Mouse (Mus musculus) midbrain, postnatal 0 days (tissue): ENCODE data around the gene Ap4s1. TPM values are rescaled to one million over a fixed set of nuclear protein-coding genes. Genes with fewer than 3 reads are reported as not detected.

Experiments
- ATAC-seq: fragments of 200-750 bp; cut with Nextera tagmentation; 2 replicates; pipeline ENCODE4 v1.8.0; 2017; ENCODE audit warnings: moderate number of reproducible peaks, mild to moderate bottlenecking, moderate TSS enrichment, moderate library complexity; ENCODE audit not compliant: low FRiP score
- DNase-seq: peaks from one replicate; pipeline ENCODE4 v3.0.0-alpha.2; 2015; ENCODE audit warnings: low spot score
- H3K27ac ChIP-seq: fragments of 300-500 bp; sonication (generic); 2 replicates; pipeline ENCODE4 v1.5.1; 2014; ENCODE audit warnings: low read depth, mild to moderate bottlenecking, low read length, mixed read lengths
- H3K27me3 ChIP-seq: fragments of 300-500 bp; sonication (generic); 2 replicates; pipeline ENCODE4 v1.6.1; 2014; ENCODE audit warnings: low read length, control low read depth, mixed read lengths; ENCODE audit not compliant: insufficient read depth
- H3K36me3 ChIP-seq: fragments of 300-500 bp; sonication (generic); 2 replicates; pipeline ENCODE4 v1.6.1; 2014; ENCODE audit warnings: low read length, control low read depth, mixed read lengths; ENCODE audit not compliant: insufficient read depth
- H3K4me1 ChIP-seq: fragments of 300-500 bp; sonication (generic); 2 replicates; pipeline ENCODE4 v1.6.1; 2014; ENCODE audit warnings: mild to moderate bottlenecking, control low read depth, antibody characterized with exemption, low read length, mixed read lengths; ENCODE audit not compliant: insufficient read depth
- H3K4me2 ChIP-seq: fragments of 300-500 bp; sonication (generic); 2 replicates; pipeline ENCODE4 v1.6.1; 2014; ENCODE audit warnings: low read depth, mild to moderate bottlenecking, low read length, mixed read lengths; ENCODE audit not compliant: poor library complexity, severe bottlenecking
- H3K4me3 ChIP-seq: fragments of 300-500 bp; sonication (generic); 2 replicates; pipeline ENCODE4 v1.5.1; 2014; ENCODE audit warnings: low read depth, mild to moderate bottlenecking, low read length, moderate library complexity
- H3K9ac ChIP-seq: fragments of 300-500 bp; sonication (generic); replicated peaks from 2 replicates; pipeline ENCODE4 v1.6.1; 2014; ENCODE audit warnings: mild to moderate bottlenecking, low read length, moderate library complexity, mixed read lengths; ENCODE audit not compliant: poor library complexity, severe bottlenecking
- H3K9me3 ChIP-seq: fragments of 300-500 bp; sonication (generic); 2 replicates; pipeline ENCODE4 v1.6.1; 2016; ENCODE audit warnings: low read length, control low read depth
- CTCF ChIP-seq: IDR thresholded peaks from 2 replicates; pipeline ENCODE4 v1.5.1; 2016; ENCODE audit warnings: antibody characterized with exemption, mild to moderate bottlenecking
- WGBS: fragments of 180-500 bp; shearing (Covaris S2); extraction: QIAGEN DNeasy Blood & Tissue Kit; methylation state at CpG from one replicate; pipeline ENCODE4 v1.1.7; 2014; 5-methylcytosine and 5-hydroxymethylcytosine counted together
- polyA plus RNA-seq: library from polyadenylated mRNA; unstranded; fragments of >200 nt; fragmentation: Nextera tagmentation; extraction: Ambion mirVana; gene quantifications from 2 replicates; pipeline ENCODE4 v1.2.1, GENCODE M21; 2015
- total RNA-seq: library from RNA; depleted of rRNA; stranded (reverse); fragments of >200 nt; gene quantifications from 2 replicates; pipeline ENCODE4 v1.2.3, GENCODE M21; 2014

The Ap4s1 gene
- total and polyA plus RNA-seq, 2 experiments from 2014 or later: 39.5 to 74.0 TPM

DNA sequence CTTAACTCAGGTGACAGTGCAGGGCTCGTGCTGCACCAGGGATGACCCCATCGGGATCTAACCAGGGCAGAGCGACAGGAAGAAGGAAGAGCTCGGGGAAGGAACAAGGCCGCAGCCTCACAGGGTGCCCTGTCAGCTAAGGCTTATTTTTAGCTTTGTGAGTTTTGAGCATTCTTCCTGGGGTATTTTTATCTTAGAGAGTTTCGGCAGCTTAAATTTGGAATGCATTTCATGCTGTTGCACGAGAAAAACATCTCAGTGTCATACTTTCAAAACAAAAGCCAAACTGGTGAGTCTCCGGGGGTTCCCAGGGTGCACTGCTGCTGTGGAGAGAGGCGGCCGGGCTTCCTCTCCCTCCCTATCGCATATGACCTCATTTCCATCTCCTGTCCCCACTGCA is 38.2 kb downstream of the Ap4s1 start:
- H3K27ac ChIP-seq: no peak overlapping the region
- ATAC-seq: no peak

DNA sequence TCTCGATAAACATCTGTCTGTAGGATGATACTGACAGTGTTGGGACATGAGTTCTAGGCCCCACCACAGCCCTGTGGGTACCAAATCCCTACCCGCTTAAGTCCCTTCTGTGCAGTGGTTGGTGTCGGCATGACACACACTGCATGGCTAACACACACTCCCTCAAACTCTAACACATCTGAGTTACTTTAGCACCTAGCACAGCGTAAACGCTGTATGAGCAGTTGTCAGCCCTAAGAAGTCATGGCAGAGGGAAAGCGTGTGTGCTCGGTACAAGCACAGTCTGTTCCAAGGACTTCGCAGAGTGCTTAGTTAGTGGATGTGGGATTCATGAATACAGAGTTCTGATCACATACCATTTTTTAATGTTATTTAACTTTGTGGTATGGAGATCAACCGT is 39.0 kb downstream of the Ap4s1 start:
- H3K27me3 ChIP-seq: no peaks in the 10 kb centered on the region
- 0 out of 2 replicates have a peak, but pooled peaks cover 3% of the 10 kb centered on the region for H3K36me3 ChIP-seq
- no peak overlapping the region for H3K27ac ChIP-seq
- ATAC-seq (0 out of 2 replicates have a peak, but pooled peaks have one; percentile 10), DNase-seq (no peak)
- H3K4me1 ChIP-seq: no peaks in the 10 kb centered on the region
- no peaks in the 10 kb centered on the region for H3K9me3 ChIP-seq
- no peak overlapping the region for H3K4me2 ChIP-seq
- TF ChIP-seq CTCF: no peak
- H3K9ac ChIP-seq: no peak overlapping the region
- 93% methylated on average over 9 of the region's 9 CpGs for WGBS
- H3K4me3 ChIP-seq: no peak overlapping the region

More for the DNA sequence above, 38.2 kb downstream of the Ap4s1 start:
- Histone ChIP-seq H3K4me3 (no peak overlapping the region), H3K9ac (no peak overlapping the region), H3K9me3 (no peaks in the 10 kb centered on the region), H3K36me3 (0 out of 2 replicates have a peak, but pooled peaks cover 3% of the 10 kb centered on the region), H3K4me1 (no peaks in the 10 kb centered on the region), H3K27me3 (no peaks in the 10 kb centered on the region), H3K4me2 (no peak overlapping the region)
- no peak for DNase-seq
- TF ChIP-seq CTCF: no peak
- 73% methylated on average over 11 of the region's 11 CpGs for WGBS

DNA sequence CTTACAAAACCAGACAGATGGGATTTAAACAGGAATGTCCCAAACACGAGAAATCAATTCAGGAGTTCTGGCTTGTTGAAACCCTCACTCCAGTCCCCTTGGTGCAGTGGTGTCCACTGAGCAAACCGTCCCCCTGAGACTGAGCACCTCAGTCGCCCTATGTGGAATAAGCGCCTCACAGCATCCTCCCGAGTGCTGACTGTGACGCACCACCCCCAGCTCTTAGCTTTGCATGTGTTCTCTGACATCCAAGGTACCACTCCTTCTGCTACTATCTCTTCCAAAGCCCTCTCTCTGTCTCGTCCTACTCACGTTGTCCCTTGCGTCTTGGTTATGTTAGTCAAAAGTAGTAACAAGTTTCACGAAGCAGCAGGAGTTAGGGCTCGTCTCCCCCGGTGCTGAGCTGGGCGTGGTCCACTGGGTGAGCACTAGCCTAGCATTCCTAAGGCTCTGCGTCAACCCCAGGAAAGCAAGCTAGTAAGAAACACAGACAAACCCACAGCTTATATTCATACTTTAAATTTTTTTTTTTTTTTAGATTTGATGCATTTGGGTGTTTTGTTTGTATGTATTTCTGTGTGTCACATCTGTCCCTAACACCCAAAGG is 43.9 kb downstream of the Ap4s1 start:
- no peak for ATAC-seq
- WGBS: 81% methylated on average over 14 of the region's 14 CpGs
- 0 out of 2 replicates have a peak, but pooled peaks cover 3% of the 10 kb centered on the region for H3K36me3 ChIP-seq
- no peak overlapping the region for H3K4me2 ChIP-seq
- no peak for TF ChIP-seq CTCF
- DNase-seq: no peak
- no peaks in the 10 kb centered on the region for H3K4me1 ChIP-seq
- no peak overlapping the region for H3K4me3 ChIP-seq
- H3K27ac ChIP-seq: no peak overlapping the region
- no peaks in the 10 kb centered on the region for H3K27me3 ChIP-seq
- H3K9ac ChIP-seq: no peak overlapping the region
- H3K9me3 ChIP-seq: no peaks in the 10 kb centered on the region

DNA sequence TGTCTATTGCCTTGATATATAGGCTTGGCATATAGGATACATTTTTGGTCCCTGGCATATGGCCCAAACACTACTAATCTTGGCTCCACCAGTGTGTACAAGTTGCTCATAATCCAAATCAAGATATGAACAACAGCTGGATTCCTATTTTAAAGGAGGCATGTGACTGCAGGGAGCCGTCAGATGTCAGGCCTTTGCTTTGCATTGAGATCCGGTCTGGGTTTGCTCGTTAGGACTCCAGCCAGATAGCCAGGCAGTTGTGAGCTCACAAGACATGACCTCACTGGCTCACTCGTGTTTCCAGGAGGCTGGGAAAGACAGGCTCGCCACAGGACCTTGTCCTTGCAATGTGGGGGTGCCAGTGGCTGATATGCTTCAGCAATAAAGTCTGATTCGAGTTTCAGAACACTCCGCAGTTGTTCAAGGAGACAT is 45.0 kb downstream of the Ap4s1 start:
- DNase-seq (no peak), ATAC-seq (no peak)
- H3K4me2 ChIP-seq: no peak overlapping the region
- no peaks in the 10 kb centered on the region for H3K9me3 ChIP-seq
- no peaks in the 10 kb centered on the region for H3K27me3 ChIP-seq
- H3K36me3 ChIP-seq: 0 out of 2 replicates have a peak, but pooled peaks cover 3% of the 10 kb centered on the region
- H3K9ac ChIP-seq: no peak overlapping the region
- 57% methylated on average over 7 of the region's 7 CpGs for WGBS
- no peak overlapping the region for H3K4me3 ChIP-seq
- H3K27ac ChIP-seq: no peak overlapping the region
- no peak for TF ChIP-seq CTCF
- H3K4me1 ChIP-seq: no peaks in the 10 kb centered on the region

DNA sequence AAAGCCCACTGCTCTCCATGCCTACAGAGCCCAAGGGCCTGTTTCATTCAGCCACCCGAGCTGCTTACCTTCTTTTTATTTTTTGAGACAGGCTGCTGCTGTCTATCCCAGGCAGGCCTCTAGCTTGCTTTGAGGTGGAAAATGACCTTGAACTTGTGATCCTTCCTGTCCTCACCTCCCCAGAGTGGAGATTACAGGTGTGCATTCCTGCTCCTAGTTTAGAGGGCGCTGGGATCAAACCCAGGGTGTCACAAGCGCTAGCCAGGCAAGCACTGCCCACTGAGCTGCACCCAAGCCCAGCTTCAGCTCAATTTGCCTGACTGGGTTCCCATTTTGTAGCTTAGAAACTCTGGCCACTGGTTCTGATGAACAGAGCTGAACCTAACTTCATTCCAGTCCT is 45.5 kb downstream of the Ap4s1 start:
- H3K36me3 ChIP-seq: 0 out of 2 replicates have a peak, but pooled peaks cover 3% of the 10 kb centered on the region
- H3K27ac ChIP-seq: no peak overlapping the region
- H3K4me2 ChIP-seq: no peak overlapping the region
- ATAC-seq (no peak), DNase-seq (no peak)
- no peak overlapping the region for H3K9ac ChIP-seq
- no peaks in the 10 kb centered on the region for H3K27me3 ChIP-seq
- H3K9me3 ChIP-seq: no peaks in the 10 kb centered on the region
- H3K4me3 ChIP-seq: no peak overlapping the region
- no peak for TF ChIP-seq CTCF
- H3K4me1 ChIP-seq: no peaks in the 10 kb centered on the region
- 72% methylated on average over 3 of the region's 3 CpGs for WGBS

DNA sequence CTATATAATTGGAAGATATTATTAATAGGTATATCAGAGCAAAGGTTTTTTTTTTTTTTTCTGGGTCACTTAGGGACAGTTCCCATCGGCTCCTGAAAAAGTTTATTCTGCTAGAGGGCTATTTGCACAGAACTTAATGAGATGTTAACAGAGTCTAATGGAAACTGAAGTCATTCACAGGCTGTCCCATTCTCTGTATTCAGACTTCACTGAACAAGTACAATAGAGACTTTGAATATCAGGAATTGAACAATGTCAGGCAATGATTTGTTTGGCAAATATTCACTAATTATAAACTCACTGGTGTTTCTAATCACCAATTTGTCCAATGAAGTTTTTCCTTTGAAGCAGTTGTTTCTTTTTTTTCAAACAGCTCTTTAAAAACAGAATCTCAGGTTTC is 46.0 kb downstream of the Ap4s1 start:
- 0 out of 2 replicates have a peak, but pooled peaks cover 3% of the 10 kb centered on the region for H3K36me3 ChIP-seq
- DNase-seq (no peak), ATAC-seq (no peak)
- 21% methylated on average over 1 of the region's 1 CpGs for WGBS
- no peak overlapping the region for H3K9ac ChIP-seq
- H3K4me3 ChIP-seq: no peak overlapping the region
- H3K27ac ChIP-seq: no peak overlapping the region
- no peak overlapping the region for H3K4me2 ChIP-seq
- TF ChIP-seq CTCF: no peak
- no peaks in the 10 kb centered on the region for H3K27me3 ChIP-seq
- no peaks in the 10 kb centered on the region for H3K4me1 ChIP-seq
- no peaks in the 10 kb centered on the region for H3K9me3 ChIP-seq
